Mouse (Mus musculus) brain, embryonic 14.5 days (tissue): ENCODE measurements at regions not wholly inside any gene's neighbourhood (a gene's known extent, or its start where the extent isn't known, plus 50 kb on each side); places are given as distances from the start of the nearest gene placed in this dataset.

ENCODE experiments used
- CTCF ChIP-seq: fragments of 200-500 bp; IDR thresholded peaks from 2 replicates; pipeline ENCODE4 v1.5.1; 2012; ENCODE audit warnings: inconsistent platforms, mild to moderate bottlenecking, moderate library complexity, borderline replicate concordance; ENCODE audit not compliant: insufficient read depth, insufficient read length; ENCODE audit errors: extremely low read depth
- POLR2A ChIP-seq: fragments of 200-500 bp; IDR thresholded peaks from 2 replicates; pipeline ENCODE4 v1.6.1; 2012; ENCODE audit warnings: mild to moderate bottlenecking, inconsistent platforms, borderline replicate concordance; ENCODE audit not compliant: poor library complexity, insufficient read depth, insufficient read length, severe bottlenecking; ENCODE audit errors: extremely low read depth

GRCm38 (mm10) chr13:5744949-5745348, 116.3 kb upstream of the Klf6 start:
- TF ChIP-seq CTCF (no peak), POLR2A (no peak)
